Mouse (Mus musculus): ENCODE measurements around the gene Rnaseh1.

GRCm38 (mm10) chr12:28699656-28700055 lies 50.3 kb downstream of the Rnaseh1 start:
- TF ChIP-seq MAX (IDR thresholded peaks at IDR 0.05) (no peak), CTCF (IDR thresholded peaks at IDR 0.05; ENCODE audit: control insufficient read depth, insufficient read depth, insufficient read length) (peak; percentile 25), MYOD1 (IDR thresholded peaks at IDR 0.05; ENCODE audit: control insufficient read depth, insufficient read length, low read depth) (no peak), CEBPB (IDR thresholded peaks at IDR 0.05; ENCODE audit: low read depth) (no peak)
